Mouse (Mus musculus): ENCODE measurements around the gene Crtc3. TPM values are rescaled to one million over a fixed set of nuclear protein-coding genes. Genes with fewer than 3 reads are reported as not detected.
A peak's percentile ranks its signal among the peaks of the same experiment; 100 is the strongest.

Crtc3 gene
- total RNA-seq, 2 experiments from 2014 or later, result 16.7 to 25.1 TPM

- no peak for DNase-seq
Measured at GRCm38 (mm10) chr7:80638460-80638859, 50.2 kb downstream of the Crtc3 start.

DNA sequence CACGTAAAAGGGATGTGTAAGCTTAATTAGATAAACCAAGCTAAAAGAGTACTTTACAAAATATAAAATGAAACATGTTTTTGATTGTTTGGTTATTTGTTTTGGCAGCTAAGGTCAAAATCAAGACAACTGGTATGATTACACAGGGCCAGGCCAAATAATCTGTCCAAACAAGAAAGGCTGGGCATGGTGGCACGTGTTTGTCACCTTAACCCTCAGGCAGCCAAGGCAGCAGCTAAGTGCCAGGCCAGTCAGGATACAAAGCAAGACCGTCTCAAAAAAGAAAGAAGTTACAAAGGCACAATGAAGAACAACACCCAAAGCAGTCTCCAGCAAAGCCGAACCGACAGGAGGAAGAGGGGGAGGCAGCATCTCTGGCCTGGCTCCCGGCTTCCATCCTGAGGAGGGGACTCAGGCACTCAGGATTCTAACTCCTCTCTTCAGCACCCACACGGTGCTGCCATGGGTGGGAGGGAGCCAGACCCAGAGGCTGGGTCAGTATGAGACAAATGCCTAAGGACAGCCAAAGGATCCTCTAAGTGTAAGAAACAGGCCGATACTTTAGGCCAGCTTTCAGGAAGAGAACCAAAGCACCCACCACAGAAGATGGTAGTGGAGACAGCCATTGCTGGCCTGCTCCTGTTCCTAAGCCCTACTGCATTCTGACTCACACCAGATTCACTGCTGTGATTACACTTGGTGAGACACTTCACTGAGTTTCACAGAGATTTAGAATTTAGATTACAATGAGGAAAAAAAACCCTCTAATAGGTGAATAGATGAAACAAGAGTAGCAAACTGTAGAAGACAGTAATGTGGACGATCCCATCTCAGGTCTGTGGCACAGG lies 51.5 kb downstream of the Crtc3 start:
- no peak for DNase-seq

- DNase-seq, result no peak
Measured at GRCm38 (mm10) chr7:80636288-80636952, 52.3 kb downstream of the Crtc3 start.

DNA sequence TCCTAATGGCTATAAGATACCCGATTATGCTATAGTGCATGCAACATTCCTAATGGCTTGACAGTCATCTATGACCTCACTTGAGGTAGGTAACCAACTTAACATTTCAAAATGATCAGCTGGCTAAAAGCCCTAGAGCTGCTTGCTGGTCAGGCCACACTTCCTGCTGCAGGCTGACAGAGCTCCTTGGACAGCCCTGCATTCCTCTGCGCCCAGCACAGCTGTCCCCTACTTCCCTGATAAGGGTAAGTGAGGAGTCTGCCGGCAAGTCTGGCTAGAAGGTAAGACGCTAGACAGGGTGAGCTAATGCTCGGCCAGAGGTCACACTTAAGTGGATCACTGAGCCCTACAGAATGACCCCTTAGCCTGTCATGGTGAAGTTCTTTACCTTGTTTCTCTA lies 52.8 kb downstream of the Crtc3 start:
- no peak for DNase-seq

DNA sequence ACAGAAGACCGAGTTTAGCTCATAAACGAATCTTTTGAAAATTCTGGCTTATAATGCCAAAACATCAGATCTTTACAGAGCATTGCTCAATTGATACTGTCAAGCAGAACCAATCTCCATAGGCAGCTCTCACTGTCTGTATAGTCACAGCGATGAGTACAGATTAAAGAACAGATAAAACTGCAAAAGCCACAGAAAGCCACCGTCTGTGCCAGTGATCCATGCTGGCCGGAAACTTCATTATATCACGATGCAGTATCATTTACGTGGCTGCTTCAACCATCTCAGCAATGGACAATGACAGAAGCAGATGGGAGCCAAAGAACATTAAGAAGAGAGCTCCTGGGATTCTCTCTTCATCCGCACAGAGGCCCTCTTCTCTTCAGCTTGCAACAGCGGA lies 53.9 kb downstream of the Crtc3 start:
- no peak for DNase-seq

GRCm38 (mm10) chr7:80633635-80634034 lies 55.0 kb downstream of the Crtc3 start:
- DNase-seq, result no peak

DNA sequence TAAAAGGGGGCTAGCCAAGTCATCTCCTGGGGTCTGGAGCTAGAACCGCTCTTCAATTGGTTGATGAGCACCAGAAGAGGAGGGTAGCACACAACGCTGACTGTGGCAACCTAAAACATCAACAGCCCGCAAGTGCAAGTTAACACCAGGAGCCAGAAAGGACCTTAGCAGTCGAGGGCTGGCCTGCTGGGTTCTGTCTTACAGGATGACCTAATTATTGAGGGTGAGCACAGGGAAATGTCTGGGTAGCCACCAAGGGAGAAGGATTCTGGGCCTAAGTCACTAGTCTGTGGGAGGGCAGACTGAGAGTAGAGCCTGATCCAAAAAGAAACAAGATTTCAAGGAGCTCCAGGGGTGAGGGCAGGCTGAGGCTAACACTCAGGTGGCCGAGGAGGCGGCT lies 56.7 kb downstream of the Crtc3 start:
- DNase-seq, result no peak

GRCm38 (mm10) chr7:80631405-80631804 lies 57.3 kb downstream of the Crtc3 start:
- DNase-seq, result no peak

- DNase-seq, result no peak
Measured at GRCm38 (mm10) chr7:80629369-80629768, 59.3 kb downstream of the Crtc3 start.

- peak; percentile 52 for DNase-seq
Measured at GRCm38 (mm10) chr7:80628708-80629183, 59.9 kb downstream of the Crtc3 start.

DNA sequence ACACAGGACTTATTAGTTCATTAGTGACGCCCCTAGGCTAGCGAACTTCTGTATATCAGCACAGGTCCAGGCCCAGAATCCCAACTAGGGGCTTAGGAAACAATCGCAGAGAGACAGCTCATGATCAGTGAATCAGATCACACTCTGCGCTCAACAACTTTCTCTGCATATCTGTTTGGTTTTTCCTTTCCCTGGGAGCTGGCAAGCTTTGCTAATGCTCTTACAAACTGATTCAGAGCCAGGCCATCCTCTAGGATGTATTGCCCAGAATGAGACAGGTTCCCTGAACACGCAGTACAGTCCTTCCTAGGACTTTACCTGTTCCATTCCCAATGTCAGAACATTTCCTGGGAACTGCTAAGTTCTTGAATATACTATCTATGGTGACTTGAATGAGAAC lies 61.7 kb downstream of the Crtc3 start:
- no peak for DNase-seq

DNA sequence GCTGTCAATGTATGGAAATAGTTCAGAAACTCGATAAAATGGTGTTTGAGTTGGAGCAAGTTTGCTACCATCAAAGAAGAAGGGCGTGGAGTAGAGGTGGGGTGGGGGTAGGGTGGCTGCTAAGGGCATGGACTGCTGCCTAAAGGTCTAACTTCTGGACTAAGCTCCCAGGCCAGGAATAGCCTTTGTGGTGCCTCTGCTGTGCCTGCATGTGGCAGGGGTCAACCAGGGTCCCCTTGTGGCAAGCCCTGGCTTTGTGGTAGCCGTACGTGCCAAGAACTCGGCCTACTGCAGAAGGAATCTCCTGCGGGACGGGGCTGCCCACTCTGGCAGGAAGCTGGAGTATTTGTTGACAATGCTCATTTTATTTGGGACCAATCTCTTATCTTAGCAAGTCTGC lies 62.8 kb downstream of the Crtc3 start:
- DNase-seq, result no peak

DNA sequence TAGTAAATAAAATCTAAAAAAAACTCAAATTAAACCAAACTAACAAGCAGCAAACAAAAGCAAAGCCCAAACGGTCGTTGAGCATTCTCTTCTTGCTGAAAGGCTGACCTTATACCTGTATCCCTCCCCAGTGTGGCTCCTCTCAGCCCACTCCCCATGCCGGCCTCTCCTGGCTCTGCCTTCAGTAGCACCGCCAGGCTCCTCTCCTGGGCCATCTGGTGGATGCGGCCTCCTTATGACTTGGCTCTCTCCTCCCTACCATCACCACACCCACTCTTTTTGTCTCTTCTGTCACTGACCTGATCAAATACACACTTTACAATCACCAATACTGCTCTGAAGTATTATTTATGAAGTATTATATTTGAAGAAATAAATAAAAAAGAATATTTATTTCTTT lies 65.4 kb downstream of the Crtc3 start:
- DNase-seq, result no peak

- DNase-seq, result no peak
Measured at GRCm38 (mm10) chr7:80616096-80616495, 72.6 kb downstream of the Crtc3 start.

GRCm38 (mm10) chr7:80614042-80614441 lies 74.6 kb downstream of the Crtc3 start:
- DNase-seq, result no peak

DNA sequence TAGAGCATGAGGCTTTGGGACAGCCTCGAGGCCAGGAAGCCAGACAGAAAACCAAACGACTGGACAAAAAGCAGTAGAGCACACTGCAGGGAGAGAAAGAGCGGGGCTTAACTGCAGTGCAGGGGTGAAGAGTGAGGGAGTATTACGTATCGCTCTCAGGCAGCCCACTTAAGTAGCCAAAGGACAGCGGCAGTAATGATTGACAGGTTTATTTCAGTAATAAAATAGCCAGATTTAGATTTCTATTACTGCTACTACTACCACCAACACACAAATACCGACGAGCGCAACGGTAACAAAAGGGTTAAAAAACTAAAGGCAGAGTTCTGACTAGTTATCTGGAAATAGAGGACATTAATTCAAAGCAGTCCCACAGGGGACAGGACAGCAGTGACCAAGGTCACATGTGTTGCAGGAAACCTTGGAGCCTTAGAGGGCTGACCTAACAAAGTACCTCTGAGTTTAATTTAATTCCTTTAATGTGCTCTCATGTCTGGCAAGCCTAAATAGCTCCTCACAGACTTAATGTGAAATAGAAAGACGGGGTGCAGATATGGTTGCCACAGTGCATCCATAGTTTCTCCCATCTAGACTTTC lies 76.4 kb downstream of the Crtc3 start:
- no peak for DNase-seq

DNA sequence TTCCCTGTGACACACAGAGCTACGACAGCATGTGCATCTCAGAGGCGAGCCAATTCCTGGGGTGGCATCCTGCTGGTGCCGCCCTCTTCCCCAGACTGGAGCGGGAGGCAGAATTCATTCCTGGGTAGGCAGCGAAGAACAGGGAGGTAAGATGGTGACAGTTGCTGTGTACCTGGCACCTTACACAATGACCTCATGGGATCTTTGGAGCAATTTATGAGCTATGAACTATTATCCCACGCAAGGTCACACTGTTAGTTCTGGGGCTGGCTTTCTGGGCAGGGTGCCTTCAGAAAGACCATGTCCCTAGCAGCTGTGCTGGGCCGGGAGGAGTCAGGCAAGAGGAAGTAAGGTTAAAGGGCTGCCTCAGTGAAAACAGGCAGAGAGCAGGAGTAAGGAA lies 77.0 kb downstream of the Crtc3 start:
- no peak for DNase-seq

GRCm38 (mm10) chr7:80607503-80607902 lies 81.2 kb downstream of the Crtc3 start:
- DNase-seq, result no peak

DNA sequence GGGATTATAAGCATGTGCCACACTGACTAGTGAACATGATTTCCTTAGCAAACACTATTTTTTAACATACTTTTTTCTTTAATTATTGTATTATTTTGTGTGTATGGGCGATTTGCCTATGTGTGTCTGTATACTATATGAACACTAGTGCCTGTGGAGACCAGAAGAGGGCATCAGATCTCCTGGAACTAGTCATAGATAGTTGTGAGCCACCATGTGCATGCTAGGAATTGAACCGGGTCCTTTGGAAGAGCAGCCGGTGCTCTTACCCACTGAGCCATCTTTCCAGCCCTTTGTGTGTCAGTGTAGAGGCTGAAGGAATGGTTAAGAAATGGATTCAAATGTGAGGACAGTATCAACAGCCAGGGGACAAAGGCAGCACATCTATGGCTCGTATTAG lies 82.2 kb downstream of the Crtc3 start:
- no peak for DNase-seq

DNA sequence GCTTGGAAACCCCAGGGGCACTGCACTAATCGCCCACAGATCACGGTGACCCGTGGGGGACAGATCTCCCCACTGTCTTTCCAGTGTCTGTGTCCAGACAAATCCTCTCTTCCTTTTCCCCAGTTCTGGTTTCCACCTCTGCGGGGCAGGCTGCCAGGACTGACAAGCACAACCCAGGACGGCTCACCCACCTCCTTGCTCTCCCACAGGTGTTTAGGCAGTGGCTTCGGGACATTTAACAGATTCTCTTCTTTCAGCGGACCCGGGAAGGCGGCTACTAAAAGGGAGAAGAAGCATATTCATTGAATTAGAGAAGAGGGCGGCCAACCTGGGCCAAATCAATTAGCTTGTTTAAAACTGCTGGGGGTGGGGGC lies 83.1 kb downstream of the Crtc3 start:
- no peak for DNase-seq

DNA sequence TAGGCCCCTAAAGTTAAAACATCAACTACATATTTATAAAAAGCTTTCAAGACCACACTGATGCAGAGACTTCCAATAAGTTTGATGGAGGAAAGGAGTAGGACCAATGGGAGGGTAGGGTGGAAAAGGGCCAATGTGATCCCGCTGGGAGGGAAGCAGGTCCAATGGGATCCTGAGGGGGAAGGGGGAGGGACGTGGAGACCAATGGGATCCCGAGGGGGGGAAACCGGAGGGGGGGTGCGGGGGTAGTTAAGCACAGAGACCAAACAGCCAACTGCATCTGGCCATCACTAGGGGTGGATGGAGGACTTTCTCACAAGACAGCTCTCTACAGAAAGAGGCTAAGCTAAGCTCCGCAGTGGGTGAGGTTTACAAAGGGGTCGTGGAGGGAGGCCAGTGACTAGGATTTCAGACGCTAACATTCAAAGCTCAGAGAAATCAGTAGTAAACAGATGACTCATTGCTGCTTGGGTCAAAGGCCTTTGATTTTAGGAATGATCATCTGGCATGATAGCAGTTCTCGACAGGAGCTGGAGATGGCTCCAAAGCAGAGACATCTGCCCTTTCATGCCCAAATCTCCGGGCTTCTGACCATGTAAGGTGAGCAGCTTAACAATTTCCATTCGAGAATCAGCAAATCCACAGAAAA lies 83.6 kb downstream of the Crtc3 start:
- DNase-seq, result no peak

GRCm38 (mm10) chr7:80602574-80602973 lies 86.1 kb downstream of the Crtc3 start:
- DNase-seq, result no peak

- no peak for DNase-seq
Measured at GRCm38 (mm10) chr7:80598436-80598985, 90.2 kb downstream of the Crtc3 start.
